Mouse (Mus musculus): ENCODE measurements at regions not wholly inside any gene's neighbourhood (a gene's known extent, or its start where the extent isn't known, plus 50 kb on each side); places are given as distances from the start of the nearest gene placed in this dataset.

- no peak overlapping the region for H3K9ac ChIP-seq (ENCODE audit: insufficient read depth, low read depth)
- H3K4me2 ChIP-seq (ENCODE audit: insufficient read depth, low read depth, poor library complexity, severe bottlenecking): no peak overlapping the region
- H3K27me3 ChIP-seq (replicated peaks): no peaks in the 10 kb centered on the region
- H3K4me1 ChIP-seq (ENCODE audit: control insufficient read depth in 1 of 2, insufficient read depth in 2 of 2): no peaks in the 10 kb centered on the region
- H3K9me3 ChIP-seq (replicated peaks; ENCODE audit: low read length): peaks cover 10% of the 10 kb centered on the region
- dilution Hi-C loops (cut with MboI; ENCODE audit: extremely low pct_ligation_motif_present, extremely low pct_unique_long_range_greater_than_20kb, low sequenced_read_pairs): no loop called here
- in situ Hi-C loops (cut with MboI; ENCODE audit: low pct_ligation_motif_present, low pct_unique_long_range_greater_than_20kb, low sequenced_read_pairs): no loop called here
- no peak overlapping the region for H3K4me3 ChIP-seq (replicated peaks in 1 of 3; ENCODE audit: low read depth in 2 of 3, low read length in 2 of 3, poor library complexity in 1 of 3)
- DNase-seq (ENCODE audit: extremely low read depth): no peak
- no peak overlapping the region for H3K27ac ChIP-seq (ENCODE audit: insufficient read depth, low read depth)
- no peaks in the 10 kb centered on the region for H3K79me2 ChIP-seq (replicated peaks; ENCODE audit: control insufficient read depth, extremely low read depth, insufficient read depth, poor library complexity, severe bottlenecking)
- TF ChIP-seq EP300 (IDR thresholded peaks at IDR 0.05; ENCODE audit: low read length) (no peak), ETS1 (conservative IDR thresholded peaks at IDR 0.05; ENCODE audit: low read depth, low read length) (no peak), KAT2A (IDR thresholded peaks at IDR 0.05; ENCODE audit: insufficient replicate concordance, low read length) (no peak), SIN3A (IDR thresholded peaks at IDR 0.05; ENCODE audit: low read length) (no peak)
- H3K36me3 ChIP-seq (replicated peaks in 1 of 2; ENCODE audit: control insufficient read depth in 1 of 2, insufficient read depth in 1 of 2, low read length in 1 of 2): no peaks in the 10 kb centered on the region
Measured at GRCm38 (mm10) chr3:155866286-155866685, 695.3 kb upstream of the Negr1 start.

GRCm38 (mm10) chr3:155875696-155876095, 685.9 kb upstream of the Negr1 start:
- Histone ChIP-seq H3K36me3 (replicated peaks in 1 of 2; ENCODE audit: control insufficient read depth in 1 of 2, insufficient read depth in 1 of 2, low read length in 1 of 2) (no peaks in the 10 kb centered on the region), H3K27me3 (replicated peaks) (no peaks in the 10 kb centered on the region), H3K4me3 (replicated peaks in 1 of 3; ENCODE audit: low read depth in 2 of 3, low read length in 2 of 3, poor library complexity in 1 of 3) (no peak overlapping the region), H3K4me1 (ENCODE audit: control insufficient read depth in 1 of 2, insufficient read depth in 2 of 2) (no peaks in the 10 kb centered on the region), H3K79me2 (replicated peaks; ENCODE audit: control insufficient read depth, extremely low read depth, insufficient read depth, poor library complexity, severe bottlenecking) (no peaks in the 10 kb centered on the region), H3K9ac (ENCODE audit: insufficient read depth, low read depth) (no peak overlapping the region), H3K4me2 (ENCODE audit: insufficient read depth, low read depth, poor library complexity, severe bottlenecking) (no peak overlapping the region), H3K27ac (ENCODE audit: insufficient read depth, low read depth) (no peak overlapping the region), H3K9me3 (replicated peaks; ENCODE audit: low read length) (peaks cover 8% of the 10 kb centered on the region)
- no peak for DNase-seq (ENCODE audit: extremely low read depth)
- dilution Hi-C loops (cut with MboI; ENCODE audit: extremely low pct_ligation_motif_present, extremely low pct_unique_long_range_greater_than_20kb, low sequenced_read_pairs): no loop called here
- TF ChIP-seq CHD1 (IDR thresholded peaks at IDR 0.05; ENCODE audit: low read depth, low read length) (no peak), PAX5 (IDR thresholded peaks at IDR 0.05; ENCODE audit: low read length) (no peak), MAX (IDR thresholded peaks at IDR 0.05; ENCODE audit: low read length) (no peak), SIN3A (IDR thresholded peaks at IDR 0.05; ENCODE audit: low read length) (no peak), POLR2AphosphoS2 (IDR thresholded peaks at IDR 0.05; ENCODE audit: low read depth, low read length) (no peak), EP300 (IDR thresholded peaks at IDR 0.05; ENCODE audit: low read length) (no peak), MYC (IDR thresholded peaks at IDR 0.05; ENCODE audit: low read depth, low read length) (no peak), BHLHE40 (IDR thresholded peaks at IDR 0.05; ENCODE audit: low read depth, low read length) (no peak), MAFK (IDR thresholded peaks at IDR 0.05; ENCODE audit: insufficient replicate concordance, low read length) (no peak), POLR2A (IDR thresholded peaks at IDR 0.05; ENCODE audit: low read depth, low read length) (no peak), ZC3H11A (IDR thresholded peaks at IDR 0.05; ENCODE audit: low read depth, low read length) (no peak), UBTF (IDR thresholded peaks at IDR 0.05; ENCODE audit: low read depth, low read length) (no peak), TCF12 (IDR thresholded peaks at IDR 0.05; ENCODE audit: low read depth, low read length) (no peak), E2F4 (IDR thresholded peaks at IDR 0.05; ENCODE audit: insufficient replicate concordance, low read depth, low read length) (no peak), RCOR1 (conservative IDR thresholded peaks at IDR 0.05; ENCODE audit: low read depth, low read length) (no peak), USF2 (conservative IDR thresholded peaks at IDR 0.05; ENCODE audit: low read depth, low read length) (no peak)
- in situ Hi-C loops (cut with MboI; ENCODE audit: low pct_ligation_motif_present, low pct_unique_long_range_greater_than_20kb, low sequenced_read_pairs): no loop called here

Data from CH12.LX (cell line).